Mouse (Mus musculus): Measurements from ENCODE around the gene Hamp. TPM values are rescaled to one million over a fixed set of nuclear protein-coding genes. Genes with fewer than 3 reads are reported as not detected.

Hamp gene
- polyA plus RNA-seq, 1 experiment, result 0.65 TPM

- Histone ChIP-seq H3K4me3 (ENCODE audit: low read depth, low read length) (no peak overlapping the region), H3K4me1 (ENCODE audit: control insufficient read depth, insufficient read depth, insufficient read length, low read length) (peaks cover 4% of the 10 kb centered on the region), H3K27ac (ENCODE audit: insufficient read depth, low read depth, low read length) (no peak overlapping the region), H3K27me3 (ENCODE audit: control insufficient read depth, insufficient read depth, low read length) (no peaks in the 10 kb centered on the region), H3K36me3 (ENCODE audit: control insufficient read depth, insufficient read depth, low read length) (no peaks in the 10 kb centered on the region)
- WGBS, result 18% methylated on average over 4 of the region's 4 CpGs
- no peak for TF ChIP-seq POLR2A (IDR thresholded peaks at IDR 0.05; ENCODE audit: low read depth, low read length)
- peak; percentile 47; the same call in 1 of the 2 replicates for TF ChIP-seq CTCF (IDR thresholded peaks at IDR 0.05; ENCODE audit: extremely low read depth, insufficient read length, insufficient replicate concordance, low read depth, low read length)
Observed at GRCm38 (mm10) chr7:30904042-30904441, 39.8 kb downstream of the Hamp start.

GRCm38 (mm10) chr7:30895217-30895616 is 48.6 kb downstream of the Hamp start:
- H3K36me3 ChIP-seq (ENCODE audit: control insufficient read depth, insufficient read depth, low read length), result no peaks in the 10 kb centered on the region
- TF ChIP-seq POLR2A (IDR thresholded peaks at IDR 0.05; ENCODE audit: low read depth, low read length), result no peak
- TF ChIP-seq CTCF (IDR thresholded peaks at IDR 0.05; ENCODE audit: extremely low read depth, insufficient read length, insufficient replicate concordance, low read depth, low read length), result no peak
- no peak overlapping the region for H3K27ac ChIP-seq (ENCODE audit: insufficient read depth, low read depth, low read length)
- H3K4me3 ChIP-seq (ENCODE audit: low read depth, low read length), result no peak overlapping the region
- H3K27me3 ChIP-seq (ENCODE audit: control insufficient read depth, insufficient read depth, low read length), result no peaks in the 10 kb centered on the region
- peaks cover 8% of the 10 kb centered on the region for H3K4me1 ChIP-seq (ENCODE audit: control insufficient read depth, insufficient read depth, insufficient read length, low read length)
- WGBS, result 38% methylated on average over 3 of the region's 3 CpGs

GRCm38 (mm10) chr7:30892515-30892914 is 51.3 kb downstream of the Hamp start:
- H3K36me3 ChIP-seq (ENCODE audit: control insufficient read depth, insufficient read depth, low read length), result no peaks in the 10 kb centered on the region
- no peak overlapping the region for H3K27ac ChIP-seq (ENCODE audit: insufficient read depth, low read depth, low read length)
- WGBS, result 40% methylated on average over 3 of the region's 3 CpGs
- TF ChIP-seq POLR2A (IDR thresholded peaks at IDR 0.05; ENCODE audit: low read depth, low read length) (no peak), CTCF (IDR thresholded peaks at IDR 0.05; ENCODE audit: extremely low read depth, insufficient read length, insufficient replicate concordance, low read depth, low read length) (no peak)
- H3K4me1 ChIP-seq (ENCODE audit: control insufficient read depth, insufficient read depth, insufficient read length, low read length), result peaks cover 8% of the 10 kb centered on the region
- H3K27me3 ChIP-seq (ENCODE audit: control insufficient read depth, insufficient read depth, low read length), result no peaks in the 10 kb centered on the region
- no peak overlapping the region for H3K4me3 ChIP-seq (ENCODE audit: low read depth, low read length)

Other genes with a start within 250 kb of the Hamp start
- 1.1 and 6.1 TPM in 2 replicates for gene 2200002J24Rik, start 245.1 kb downstream of the Hamp start, polyA plus RNA-seq (2012; rRNA removed)
- gene Atp4a, start 231.8 kb downstream of the Hamp start, polyA plus RNA-seq (2012; rRNA removed), result 0.37 and 1.2 TPM in 2 replicates
- gene Tmem147, start 214.5 kb downstream of the Hamp start, polyA plus RNA-seq (2012; rRNA removed), result 181 and 200 TPM in 2 replicates
- gene Gapdhs, start 200.4 kb downstream of the Hamp start, polyA plus RNA-seq (2012; rRNA removed), result not detected in 2 replicates
- gene Sbsn, start 192.6 kb downstream of the Hamp start, polyA plus RNA-seq (2012; rRNA removed), result 0.23 and 0.27 TPM in 2 replicates
- gene Dmkn, start 180.3 kb downstream of the Hamp start, polyA plus RNA-seq (2012; rRNA removed), result 1.2 and 2.7 TPM in 2 replicates
- not detected in 2 replicates for gene Krtdap, start 156.1 kb downstream of the Hamp start, polyA plus RNA-seq (2012; rRNA removed)
- 9.1 and 9.5 TPM in 2 replicates for gene Ffar2, start 120.3 kb downstream of the Hamp start, polyA plus RNA-seq (2012; rRNA removed)
- gene Ffar3, start 87.9 kb downstream of the Hamp start, polyA plus RNA-seq (2012; rRNA removed), result 0.90 and 3.5 TPM in 2 replicates
- 0.66 and 2.2 TPM in 2 replicates for gene Ffar1, start 82.5 kb downstream of the Hamp start, polyA plus RNA-seq (2012; rRNA removed)
- gene Cd22, start 63.7 kb downstream of the Hamp start, polyA plus RNA-seq (2012; rRNA removed), result 4.5 and 9.2 TPM in 2 replicates
- 0.48 and 0.52 TPM in 2 replicates for gene Mag, start 29.2 kb downstream of the Hamp start, polyA plus RNA-seq (2012; rRNA removed)
- gene Hamp2, start 19.4 kb downstream of the Hamp start, polyA plus RNA-seq (2012; rRNA removed), result 0.76 and 58.9 TPM in 2 replicates
- 78.9 and 162 TPM in 2 replicates for gene Usf2, start 12.8 kb upstream of the Hamp start, polyA plus RNA-seq (2012; rRNA removed)
- 267 and 816 TPM in 2 replicates for gene Lsr, start 29.4 kb upstream of the Hamp start, polyA plus RNA-seq (2012; rRNA removed)
- gene Fam187b, start 29.8 kb upstream of the Hamp start, polyA plus RNA-seq (2012; rRNA removed), result 4.4 and 9.8 TPM in 2 replicates
- 24.8 and 31.8 TPM in 2 replicates for gene Fxyd5, start 98.4 kb upstream of the Hamp start, polyA plus RNA-seq (2012; rRNA removed)
- 2.0 and 2.6 TPM in 2 replicates for gene Fxyd7, start 107.4 kb upstream of the Hamp start, polyA plus RNA-seq (2012; rRNA removed)
- 35.6 and 41.4 TPM in 2 replicates for gene Fxyd1, start 113.2 kb upstream of the Hamp start, polyA plus RNA-seq (2012; rRNA removed)
- gene Lgi4, start 115.3 kb upstream of the Hamp start, polyA plus RNA-seq (2012; rRNA removed), result 2.5 and 3.0 TPM in 2 replicates
- gene Fxyd3, start 132.7 kb upstream of the Hamp start, polyA plus RNA-seq (2012; rRNA removed), result 22.7 and 60.7 TPM in 2 replicates
- gene Hpn, start 171.3 kb upstream of the Hamp start, polyA plus RNA-seq (2012; rRNA removed), result 4.2 and 27.5 TPM in 2 replicates
- 11.1 and 19.6 TPM in 2 replicates for gene Scn1b, start 183.0 kb upstream of the Hamp start, polyA plus RNA-seq (2012; rRNA removed)
- gene Gramd1a, start 211.9 kb upstream of the Hamp start, polyA plus RNA-seq (2012; rRNA removed), result 56.4 and 64.9 TPM in 2 replicates

Measured in small intestine, adult 2 months (tissue).